Mouse (Mus musculus): Measurements from ENCODE around the gene Hist1h3e. TPM values are rescaled to one million over a fixed set of nuclear protein-coding genes. Genes with fewer than 3 reads are reported as not detected.
"Not testable (repeated sequence)": the region's sequence is repeated elsewhere in the genome, so short reads cannot be mapped to it uniquely, and the experiment has no call there.

Gene Hist1h3e
- polyA plus RNA-seq (2015; fragmentation: Nextera tagmentation; extraction: Ambion mirVana): 1.1 and 1.7 TPM in 2 replicates

GRCm38 (mm10) chr13:23561883-23562659 lies at the start of gene Hist1h3e:
Hist1h3e (minus strand) TSS chr13:23562369.
- H3K36me3 ChIP-seq, H3K4me1 ChIP-seq: not testable (repeated sequence)
- WGBS: 2% methylated on average over 58 of the region's 67 CpGs

GRCm38 (mm10) chr13:23611638-23612037 lies 49.5 kb upstream of the Hist1h3e start:
- no peak overlapping the region for H3K4me3 ChIP-seq (replicated peaks)
- H3K9me3 ChIP-seq (replicated peaks): no peaks in the 10 kb centered on the region
- WGBS: 91% methylated on average over 3 of the region's 3 CpGs
- no peaks in the 10 kb centered on the region for H3K36me3 ChIP-seq
- H3K4me2 ChIP-seq: no peak overlapping the region
- no peaks in the 10 kb centered on the region for H3K27me3 ChIP-seq (replicated peaks)
- H3K4me1 ChIP-seq: no peaks in the 10 kb centered on the region
- H3K27ac ChIP-seq (replicated peaks): no peak overlapping the region
- ATAC-seq (ENCODE audit: low FRiP score): no peak
- H3K9ac ChIP-seq (replicated peaks): no peak overlapping the region

More at GRCm38 (mm10) chr13:23561883-23562659, at the start of gene Hist1h3e:
- Histone ChIP-seq H3K4me3 (replicated peaks) (peak within 1 kb of the TSS; percentile 49), H3K4me2 (peak within 1 kb of the TSS; percentile 84), H3K27ac (replicated peaks) (peak within 1 kb of the TSS; percentile 97), H3K9ac (replicated peaks) (peak within 1 kb of the TSS; percentile 67)
- peak; percentile 95 for ATAC-seq (ENCODE audit: low FRiP score)
- not testable (repeated sequence) for H3K27me3 ChIP-seq (replicated peaks); H3K9me3 ChIP-seq (replicated peaks)

- Histone ChIP-seq H3K4me3 (replicated peaks) (no peak overlapping the region), H3K4me2 (no peak overlapping the region), H3K27ac (replicated peaks) (no peak overlapping the region), H3K27me3 (replicated peaks) (no peaks in the 10 kb centered on the region), H3K9me3 (replicated peaks) (no peaks in the 10 kb centered on the region), H3K36me3 (no peaks in the 10 kb centered on the region), H3K4me1 (no peaks in the 10 kb centered on the region), H3K9ac (replicated peaks) (no peak overlapping the region)
- no peak for ATAC-seq (ENCODE audit: low FRiP score)
- 90% methylated on average over 2 of the region's 2 CpGs for WGBS
Observed at GRCm38 (mm10) chr13:23610393-23610792, 48.2 kb upstream of the Hist1h3e start.

- H3K36me3 ChIP-seq: no peaks in the 10 kb centered on the region
- ATAC-seq (ENCODE audit: low FRiP score): no peak
- no peak overlapping the region for H3K9ac ChIP-seq (replicated peaks)
- no peaks in the 10 kb centered on the region for H3K4me1 ChIP-seq
- H3K9me3 ChIP-seq (replicated peaks): no peaks in the 10 kb centered on the region
- no peak overlapping the region for H3K4me2 ChIP-seq
- H3K27ac ChIP-seq (replicated peaks): no peak overlapping the region
- no peak overlapping the region for H3K4me3 ChIP-seq (replicated peaks)
- no peaks in the 10 kb centered on the region for H3K27me3 ChIP-seq (replicated peaks)
Observed at GRCm38 (mm10) chr13:23609844-23610243, 47.7 kb upstream of the Hist1h3e start.

GRCm38 (mm10) chr13:23609209-23609608 lies 47.0 kb upstream of the Hist1h3e start:
- Histone ChIP-seq H3K4me1 (no peaks in the 10 kb centered on the region), H3K27ac (replicated peaks) (no peak overlapping the region), H3K36me3 (no peaks in the 10 kb centered on the region), H3K9ac (replicated peaks) (no peak overlapping the region), H3K27me3 (replicated peaks) (no peaks in the 10 kb centered on the region), H3K4me3 (replicated peaks) (no peak overlapping the region), H3K9me3 (replicated peaks) (no peaks in the 10 kb centered on the region), H3K4me2 (no peak overlapping the region)
- ATAC-seq (ENCODE audit: low FRiP score): no peak
- WGBS: 90% methylated on average over 4 of the region's 4 CpGs

- no peak overlapping the region for H3K9ac ChIP-seq (replicated peaks)
- no peak overlapping the region for H3K27ac ChIP-seq (replicated peaks)
- no peaks in the 10 kb centered on the region for H3K4me1 ChIP-seq
- H3K4me2 ChIP-seq: no peak overlapping the region
- 92% methylated on average over 3 of the region's 3 CpGs for WGBS
- H3K36me3 ChIP-seq: no peaks in the 10 kb centered on the region
- no peaks in the 10 kb centered on the region for H3K9me3 ChIP-seq (replicated peaks)
- no peak overlapping the region for H3K4me3 ChIP-seq (replicated peaks)
- no peak for ATAC-seq (ENCODE audit: low FRiP score)
- H3K27me3 ChIP-seq (replicated peaks): no peaks in the 10 kb centered on the region
Observed at GRCm38 (mm10) chr13:23605052-23605451, 42.9 kb upstream of the Hist1h3e start.

DNA sequence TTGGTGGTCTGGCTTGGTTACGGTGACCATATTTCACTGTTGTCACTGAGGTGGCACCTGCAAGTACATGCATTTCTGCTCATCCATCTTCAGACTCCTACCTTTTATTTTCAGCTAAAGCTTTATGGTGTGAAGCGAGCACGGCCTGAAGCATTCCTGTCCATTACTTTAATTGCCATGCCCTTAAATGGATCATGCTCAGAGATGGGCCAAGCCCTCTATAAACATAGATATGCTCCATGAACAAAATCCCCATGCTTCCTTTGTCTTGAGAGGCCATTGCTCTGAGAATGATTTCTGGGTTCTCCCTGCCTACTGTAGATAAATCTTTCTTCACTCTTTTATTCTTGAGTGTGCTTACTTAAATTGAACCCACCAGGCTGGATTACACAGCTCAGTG lies 42.3 kb upstream of the Hist1h3e start:
- no peak for ATAC-seq (ENCODE audit: low FRiP score)
- no peaks in the 10 kb centered on the region for H3K36me3 ChIP-seq
- no peak overlapping the region for H3K4me2 ChIP-seq
- no peak overlapping the region for H3K27ac ChIP-seq (replicated peaks)
- H3K4me3 ChIP-seq (replicated peaks): no peak overlapping the region
- no peak overlapping the region for H3K9ac ChIP-seq (replicated peaks)
- WGBS: 78% methylated on average over 3 of the region's 3 CpGs
- no peaks in the 10 kb centered on the region for H3K4me1 ChIP-seq
- no peaks in the 10 kb centered on the region for H3K9me3 ChIP-seq (replicated peaks)
- no peaks in the 10 kb centered on the region for H3K27me3 ChIP-seq (replicated peaks)

DNA sequence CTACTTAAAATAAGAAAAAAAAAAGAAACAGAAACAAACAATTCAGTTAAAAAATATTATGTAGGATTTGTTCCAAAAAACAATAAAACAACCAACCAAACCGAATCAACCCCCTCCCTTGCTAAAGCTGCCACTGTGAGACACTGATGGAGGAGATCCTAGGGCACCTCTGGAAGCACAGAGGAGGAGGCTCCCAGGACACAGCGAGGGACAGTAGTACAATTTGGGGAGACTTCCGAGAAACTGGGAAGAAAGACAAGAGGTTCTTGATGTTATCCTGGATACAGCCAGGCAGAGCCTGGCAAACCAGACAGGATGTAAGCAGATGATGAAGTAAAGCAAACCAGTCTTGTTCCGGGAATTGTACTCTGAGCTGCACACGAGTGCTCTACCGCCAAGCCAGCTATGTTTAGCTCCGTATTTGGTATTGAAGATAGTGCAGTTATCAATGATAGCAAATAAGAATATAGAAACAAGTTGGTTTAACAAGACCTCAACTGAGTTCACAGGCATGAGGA lies 41.1 kb upstream of the Hist1h3e start:
- H3K4me1 ChIP-seq: no peaks in the 10 kb centered on the region
- H3K4me3 ChIP-seq (replicated peaks): no peak overlapping the region
- H3K9ac ChIP-seq (replicated peaks): no peak overlapping the region
- WGBS: 87% methylated on average over 7 of the region's 7 CpGs
- H3K9me3 ChIP-seq (replicated peaks): no peaks in the 10 kb centered on the region
- no peaks in the 10 kb centered on the region for H3K36me3 ChIP-seq
- no peak overlapping the region for H3K27ac ChIP-seq (replicated peaks)
- no peaks in the 10 kb centered on the region for H3K27me3 ChIP-seq (replicated peaks)
- no peak overlapping the region for H3K4me2 ChIP-seq
- ATAC-seq (ENCODE audit: low FRiP score): no peak

DNA sequence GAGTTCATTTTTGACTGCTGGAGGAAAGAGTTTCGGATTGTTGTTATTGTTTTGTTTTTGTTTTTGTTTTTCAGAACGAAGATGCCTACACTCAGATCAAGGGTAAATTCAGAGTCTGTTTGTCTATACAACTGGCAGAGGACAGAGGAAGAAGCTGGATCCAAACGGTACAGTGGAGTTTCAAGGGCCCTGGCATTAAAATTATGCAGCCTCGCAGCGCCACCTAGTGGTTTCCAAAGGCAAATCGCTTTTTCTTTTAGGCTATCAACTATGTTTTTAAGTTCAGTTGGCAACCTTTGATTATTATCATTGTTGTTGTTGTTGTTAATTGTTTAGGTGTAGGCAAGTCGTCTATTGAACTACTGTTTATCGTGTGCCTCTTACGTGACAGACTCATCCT lies 35.8 kb upstream of the Hist1h3e start:
- no peak for ATAC-seq (ENCODE audit: low FRiP score)
- no peaks in the 10 kb centered on the region for H3K36me3 ChIP-seq
- no peak overlapping the region for H3K4me2 ChIP-seq
- no peaks in the 10 kb centered on the region for H3K27me3 ChIP-seq (replicated peaks)
- no peaks in the 10 kb centered on the region for H3K4me1 ChIP-seq
- H3K9me3 ChIP-seq (replicated peaks): no peaks in the 10 kb centered on the region
- H3K9ac ChIP-seq (replicated peaks): no peak overlapping the region
- WGBS: 8% methylated on average over 9 of the region's 9 CpGs
- H3K4me3 ChIP-seq (replicated peaks): no peak overlapping the region
- no peak overlapping the region for H3K27ac ChIP-seq (replicated peaks)

GRCm38 (mm10) chr13:23595622-23596372 lies 33.6 kb upstream of the Hist1h3e start:
- no peaks in the 10 kb centered on the region for H3K27me3 ChIP-seq (replicated peaks)
- no peak overlapping the region for H3K9ac ChIP-seq (replicated peaks)
- no peaks in the 10 kb centered on the region for H3K9me3 ChIP-seq (replicated peaks)
- no peak for ATAC-seq (ENCODE audit: low FRiP score)
- no peaks in the 10 kb centered on the region for H3K36me3 ChIP-seq
- no peak overlapping the region for H3K4me2 ChIP-seq
- H3K4me3 ChIP-seq (replicated peaks): no peak overlapping the region
- H3K27ac ChIP-seq (replicated peaks): no peak overlapping the region
- WGBS: 86% methylated on average over 7 of the region's 7 CpGs
- H3K4me1 ChIP-seq: no peaks in the 10 kb centered on the region

GRCm38 (mm10) chr13:23595185-23595584 lies 33.0 kb upstream of the Hist1h3e start:
- WGBS: 82% methylated on average over 2 of the region's 2 CpGs
- H3K27ac ChIP-seq (replicated peaks): no peak overlapping the region
- ATAC-seq (ENCODE audit: low FRiP score): no peak
- no peak overlapping the region for H3K4me2 ChIP-seq
- no peaks in the 10 kb centered on the region for H3K27me3 ChIP-seq (replicated peaks)
- no peak overlapping the region for H3K4me3 ChIP-seq (replicated peaks)
- no peaks in the 10 kb centered on the region for H3K36me3 ChIP-seq
- H3K9ac ChIP-seq (replicated peaks): no peak overlapping the region
- H3K9me3 ChIP-seq (replicated peaks): no peaks in the 10 kb centered on the region
- H3K4me1 ChIP-seq: no peaks in the 10 kb centered on the region

Measured in neural tube, embryonic 15.5 days (tissue).